Mouse (Mus musculus): ENCODE results near the gene Adamtsl1. TPM values are rescaled to one million over a fixed set of nuclear protein-coding genes. Genes with fewer than 3 reads are reported as not detected.

Adamtsl1 gene
- 1 to 10 TPM; 1.1 to 5.7 TPM for polyA plus RNA-seq (2017; shearing (Covaris generic))

GRCm38 (mm10) chr4:85513792-85514191, at the start of gene Adamtsl1:
Gene Adamtsl1, plus strand, starts transcription at chr4:85514172.

